Mouse (Mus musculus) midbrain, embryonic 16.5 days (tissue): Measurements from ENCODE around the gene Arhgef28. TPM values are rescaled to one million over a fixed set of nuclear protein-coding genes. Genes with fewer than 3 reads are reported as not detected.

Experiments
- ATAC-seq: fragments of 200-750 bp; cut with Nextera tagmentation; 2 replicates; pipeline ENCODE4 v1.8.0; 2017; ENCODE audit warnings: moderate TSS enrichment
- H3K27ac ChIP-seq: fragments of 300-500 bp; sonication (generic); 2 replicates; pipeline ENCODE4 v1.5.1; 2014; ENCODE audit warnings: mild to moderate bottlenecking, low read length, mixed read lengths
- H3K27me3 ChIP-seq: fragments of 300-500 bp; sonication (generic); 2 replicates; pipeline ENCODE4 v1.6.1; 2014; ENCODE audit warnings: low read depth, low read length, mixed read lengths; ENCODE audit not compliant: control insufficient read depth, insufficient read depth
- H3K36me3 ChIP-seq: fragments of 300-500 bp; sonication (generic); 2 replicates; pipeline ENCODE4 v1.6.1; 2014; ENCODE audit warnings: mild to moderate bottlenecking, low read length, moderate library complexity, mixed read lengths; ENCODE audit not compliant: control insufficient read depth, insufficient read depth
- H3K4me1 ChIP-seq: fragments of 300-500 bp; sonication (generic); 2 replicates; pipeline ENCODE4 v1.6.1; 2014; ENCODE audit warnings: mild to moderate bottlenecking, low read length, mixed read lengths; ENCODE audit not compliant: control insufficient read depth, insufficient read depth
- H3K4me2 ChIP-seq: fragments of 300-500 bp; sonication (generic); 2 replicates; pipeline ENCODE4 v1.6.1; 2014; ENCODE audit warnings: mild to moderate bottlenecking, low read length, mixed read lengths
- H3K4me3 ChIP-seq: fragments of 300-500 bp; sonication (generic); 2 replicates; pipeline ENCODE4 v1.5.1; 2014; ENCODE audit warnings: low read depth, mild to moderate bottlenecking, low read length, moderate library complexity, mixed read lengths
- H3K9ac ChIP-seq: fragments of 300-500 bp; sonication (generic); 2 replicates; pipeline ENCODE4 v1.6.1; 2014; ENCODE audit warnings: low read depth, low read length, mixed read lengths
- H3K9me3 ChIP-seq: fragments of 300-500 bp; sonication (generic); replicated peaks from 2 replicates; pipeline ENCODE4 v1.6.1; 2014; ENCODE audit warnings: mild to moderate bottlenecking, low read length, mixed read lengths; ENCODE audit not compliant: control insufficient read depth, poor library complexity, severe bottlenecking
- WGBS: fragments of 180-500 bp; shearing (Covaris S2); extraction: QIAGEN DNeasy Blood & Tissue Kit; methylation state at CpG from one replicate; pipeline ENCODE4 v1.1.7; 2014; 5-methylcytosine and 5-hydroxymethylcytosine counted together
- polyA plus RNA-seq: library from polyadenylated mRNA; unstranded; fragments of >200 nt; fragmentation: Nextera tagmentation; extraction: Ambion mirVana; gene quantifications from 2 replicates; pipeline ENCODE4 v1.2.1, GENCODE M21; 2015

Gene Arhgef28
- polyA plus RNA-seq, 1 experiment from 2014 or later = 35.1 TPM

GRCm38 (mm10) chr13:98014892-98015291 is 191.3 kb downstream of the Arhgef28 start:
- H3K9ac ChIP-seq = 0 out of 2 replicates have a peak overlapping the region, but pooled peaks have one; percentile 25
- no peaks in the 10 kb centered on the region for H3K27me3 ChIP-seq
- WGBS = 73% methylated on average over 3 of the region's 3 CpGs
- peak overlapping the region; percentile 28; the same call in 1 of the 2 replicates for H3K27ac ChIP-seq
- H3K4me2 ChIP-seq = peak overlapping the region; percentile 54
- no peaks in the 10 kb centered on the region for H3K9me3 ChIP-seq
- peak overlapping the region; percentile 18 for H3K4me3 ChIP-seq
- ATAC-seq = no peak
- H3K4me1 ChIP-seq = peaks cover 5% of the 10 kb centered on the region
- H3K36me3 ChIP-seq = no peaks in the 10 kb centered on the region

- no peak for ATAC-seq
- H3K4me3 ChIP-seq = no peak overlapping the region
- 96% methylated on average over 4 of the region's 4 CpGs for WGBS
Observed at GRCm38 (mm10) chr13:98013715-98014114, 192.5 kb downstream of the Arhgef28 start.

GRCm38 (mm10) chr13:98011931-98012341 is 194.3 kb downstream of the Arhgef28 start:
- H3K4me2 ChIP-seq = no peak overlapping the region
- no peaks in the 10 kb centered on the region for H3K27me3 ChIP-seq
- H3K9ac ChIP-seq = no peak overlapping the region
- no peaks in the 10 kb centered on the region for H3K9me3 ChIP-seq
- peaks cover 3% of the 10 kb centered on the region; the same call in 1 of the 2 replicates for H3K4me1 ChIP-seq
- 80% methylated on average over 6 of the region's 6 CpGs for WGBS
- no peaks in the 10 kb centered on the region for H3K36me3 ChIP-seq
- no peak for ATAC-seq
- H3K27ac ChIP-seq = no peak overlapping the region
- H3K4me3 ChIP-seq = no peak overlapping the region

More at GRCm38 (mm10) chr13:98013715-98014114, 192.5 kb downstream of the Arhgef28 start:
- Histone ChIP-seq H3K4me2 (no peak overlapping the region), H3K4me1 (peaks cover 5% of the 10 kb centered on the region), H3K36me3 (no peaks in the 10 kb centered on the region), H3K9ac (no peak overlapping the region), H3K27me3 (no peaks in the 10 kb centered on the region), H3K27ac (no peak overlapping the region), H3K9me3 (no peaks in the 10 kb centered on the region)

- H3K4me1 ChIP-seq = no peaks in the 10 kb centered on the region
- H3K27ac ChIP-seq = no peak overlapping the region
- H3K9ac ChIP-seq = no peak overlapping the region
- H3K4me2 ChIP-seq = no peak overlapping the region
- no peak for ATAC-seq
- H3K4me3 ChIP-seq = no peak overlapping the region
- H3K9me3 ChIP-seq = no peaks in the 10 kb centered on the region
- WGBS = 78% methylated on average over 4 of the region's 4 CpGs
- no peaks in the 10 kb centered on the region for H3K27me3 ChIP-seq
- H3K36me3 ChIP-seq = no peaks in the 10 kb centered on the region
Observed at GRCm38 (mm10) chr13:98009070-98009469, 197.2 kb downstream of the Arhgef28 start.

- H3K27ac ChIP-seq = no peak overlapping the region
- 96% methylated on average over 10 of the region's 10 CpGs for WGBS
Observed at GRCm38 (mm10) chr13:98008588-98008987, 197.7 kb downstream of the Arhgef28 start.

GRCm38 (mm10) chr13:98005611-98006218 is 200.5 kb downstream of the Arhgef28 start:
- no peak overlapping the region for H3K4me2 ChIP-seq
- peaks cover 4% of the 10 kb centered on the region; the same call in 1 of the 2 replicates for H3K4me1 ChIP-seq
- no peak for ATAC-seq
- H3K9ac ChIP-seq = no peak overlapping the region
- no peak overlapping the region for H3K4me3 ChIP-seq
- no peak overlapping the region for H3K27ac ChIP-seq
- no peaks in the 10 kb centered on the region for H3K36me3 ChIP-seq
- 87% methylated on average over 5 of the region's 5 CpGs for WGBS
- H3K9me3 ChIP-seq = no peaks in the 10 kb centered on the region
- no peaks in the 10 kb centered on the region for H3K27me3 ChIP-seq

More at GRCm38 (mm10) chr13:98008588-98008987, 197.7 kb downstream of the Arhgef28 start:
- no peak overlapping the region for H3K9ac ChIP-seq
- no peak for ATAC-seq
- H3K36me3 ChIP-seq = no peaks in the 10 kb centered on the region
- H3K9me3 ChIP-seq = no peaks in the 10 kb centered on the region
- H3K27me3 ChIP-seq = no peaks in the 10 kb centered on the region
- no peak overlapping the region for H3K4me3 ChIP-seq
- no peaks in the 10 kb centered on the region for H3K4me1 ChIP-seq
- H3K4me2 ChIP-seq = no peak overlapping the region

- H3K4me2 ChIP-seq = no peak overlapping the region
- H3K9me3 ChIP-seq = no peaks in the 10 kb centered on the region
- no peak overlapping the region for H3K27ac ChIP-seq
- no peak overlapping the region for H3K4me3 ChIP-seq
- ATAC-seq = no peak
- H3K4me1 ChIP-seq = peaks cover 4% of the 10 kb centered on the region; the same call in 1 of the 2 replicates
- 82% methylated on average over 2 of the region's 2 CpGs for WGBS
- H3K36me3 ChIP-seq = no peaks in the 10 kb centered on the region
- no peaks in the 10 kb centered on the region for H3K27me3 ChIP-seq
- H3K9ac ChIP-seq = no peak overlapping the region
Observed at GRCm38 (mm10) chr13:98004647-98005414, 201.4 kb downstream of the Arhgef28 start.

- no peak overlapping the region for H3K4me2 ChIP-seq
- H3K4me1 ChIP-seq = peaks cover 4% of the 10 kb centered on the region; the same call in 1 of the 2 replicates
- H3K4me3 ChIP-seq = no peak overlapping the region
- 52% methylated on average over 7 of the region's 7 CpGs for WGBS
- no peaks in the 10 kb centered on the region for H3K36me3 ChIP-seq
- H3K27me3 ChIP-seq = no peaks in the 10 kb centered on the region
- no peak overlapping the region for H3K9ac ChIP-seq
- no peak overlapping the region for H3K27ac ChIP-seq
- ATAC-seq = no peak
- no peaks in the 10 kb centered on the region for H3K9me3 ChIP-seq
Observed at GRCm38 (mm10) chr13:98003690-98004089, 202.5 kb downstream of the Arhgef28 start.

- Histone ChIP-seq H3K4me3 (no peak overlapping the region), H3K36me3 (no peaks in the 10 kb centered on the region), H3K4me2 (no peak overlapping the region), H3K9ac (no peak overlapping the region), H3K4me1 (peaks cover 4% of the 10 kb centered on the region; the same call in 1 of the 2 replicates), H3K27ac (no peak overlapping the region), H3K27me3 (no peaks in the 10 kb centered on the region), H3K9me3 (no peaks in the 10 kb centered on the region)
- ATAC-seq = no peak
- WGBS = 95% methylated on average over 5 of the region's 5 CpGs
Observed at GRCm38 (mm10) chr13:98002598-98002997, 203.6 kb downstream of the Arhgef28 start.
